Mouse (Mus musculus): ENCODE results near the gene Arhgap15. TPM values are rescaled to one million over a fixed set of nuclear protein-coding genes. Genes with fewer than 3 reads are reported as not detected.

The Arhgap15 gene
- polyA plus RNA-seq, 1 experiment from 2014 or later, result 0.38 TPM

- Histone ChIP-seq H3K36me3 (replicated peaks) (no peaks in the 10 kb centered on the region), H3K27ac (no peak overlapping the region), H3K4me1 (peaks cover 13% of the 10 kb centered on the region), H3K27me3 (no peaks in the 10 kb centered on the region), H3K9me3 (no peaks in the 10 kb centered on the region), H3K4me3 (replicated peaks) (no peak overlapping the region), H3K4me2 (no peak overlapping the region), H3K9ac (no peak overlapping the region)
- WGBS, result 74% methylated on average over 6 of the region's 6 CpGs
- ATAC-seq (ENCODE audit: low FRiP score), result no peak
Measured at GRCm38 (mm10) chr2:44217811-44218210, 469.2 kb downstream of the Arhgap15 start.

- Histone ChIP-seq H3K9ac (no peak overlapping the region), H3K4me1 (peaks cover 13% of the 10 kb centered on the region), H3K4me3 (replicated peaks) (no peak overlapping the region), H3K27me3 (no peaks in the 10 kb centered on the region), H3K27ac (no peak overlapping the region), H3K4me2 (no peak overlapping the region), H3K36me3 (replicated peaks) (no peaks in the 10 kb centered on the region), H3K9me3 (no peaks in the 10 kb centered on the region)
- ATAC-seq (ENCODE audit: low FRiP score), result 0 out of 2 replicates have a peak, but pooled peaks have one; percentile 33
- WGBS, result 10% methylated on average over 8 of the region's 8 CpGs
Measured at GRCm38 (mm10) chr2:44218317-44218716, 469.7 kb downstream of the Arhgap15 start.

DNA sequence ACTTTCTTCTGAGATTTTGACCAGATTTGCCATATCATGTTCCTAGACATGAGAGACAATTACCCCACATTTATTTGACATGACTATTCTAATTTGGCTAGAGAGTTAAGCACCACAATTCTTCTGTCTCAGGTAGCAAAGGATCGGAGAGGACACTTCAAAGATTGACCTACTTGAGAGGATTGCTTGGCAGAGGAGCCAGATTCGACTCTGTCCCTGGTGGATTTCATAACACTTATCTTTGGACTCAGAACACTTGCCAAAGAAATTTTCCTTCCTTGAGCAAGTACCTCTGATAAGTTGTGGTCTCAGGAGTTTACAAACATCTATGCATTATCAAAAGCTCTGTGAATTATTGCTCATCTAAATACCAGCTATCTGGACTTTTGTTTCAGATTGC is 473.1 kb downstream of the Arhgap15 start:
- no peak overlapping the region for H3K4me2 ChIP-seq
- H3K36me3 ChIP-seq (replicated peaks), result no peaks in the 10 kb centered on the region
- H3K27me3 ChIP-seq, result no peaks in the 10 kb centered on the region
- 67% methylated on average over 2 of the region's 2 CpGs for WGBS
- no peak overlapping the region for H3K27ac ChIP-seq
- no peaks in the 10 kb centered on the region for H3K9me3 ChIP-seq
- no peak for ATAC-seq (ENCODE audit: low FRiP score)
- H3K4me3 ChIP-seq (replicated peaks), result no peak overlapping the region
- H3K4me1 ChIP-seq, result peaks cover 17% of the 10 kb centered on the region
- no peak overlapping the region for H3K9ac ChIP-seq

DNA sequence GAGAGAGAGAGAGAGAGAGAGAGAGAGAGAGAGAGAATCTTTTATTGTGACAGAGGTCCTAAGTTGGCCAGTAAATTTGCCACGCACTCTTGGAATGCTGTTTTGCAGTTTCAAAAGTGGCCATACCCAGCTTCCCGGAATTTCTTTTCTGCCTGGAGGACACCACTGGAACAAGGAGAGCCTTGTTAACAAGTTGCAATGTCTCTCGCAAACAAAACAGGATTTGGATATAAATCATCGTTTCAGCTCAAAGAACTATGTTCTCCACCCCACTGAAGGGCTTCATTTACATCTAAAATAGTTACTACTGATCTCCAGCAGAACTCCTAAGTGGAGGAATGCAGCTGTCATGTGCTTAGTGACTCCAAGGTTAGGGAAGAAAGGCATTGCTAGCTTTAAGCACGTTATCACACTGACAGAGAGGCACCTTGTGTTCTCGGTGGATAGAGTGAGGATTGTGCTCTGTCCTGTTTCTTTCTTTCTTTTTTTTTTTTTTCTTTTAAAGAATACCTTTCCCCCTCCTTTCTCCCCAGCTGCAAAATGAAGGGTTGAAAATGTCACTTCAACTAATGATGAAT is 473.6 kb downstream of the Arhgap15 start:
- Histone ChIP-seq H3K4me3 (replicated peaks) (no peak overlapping the region), H3K27me3 (no peaks in the 10 kb centered on the region), H3K4me1 (peaks cover 17% of the 10 kb centered on the region), H3K27ac (no peak overlapping the region), H3K36me3 (replicated peaks) (no peaks in the 10 kb centered on the region), H3K9ac (no peak overlapping the region), H3K4me2 (no peak overlapping the region), H3K9me3 (no peaks in the 10 kb centered on the region)
- no peak for ATAC-seq (ENCODE audit: low FRiP score)
- WGBS, result 10% methylated on average over 6 of the region's 6 CpGs

- Histone ChIP-seq H3K36me3 (replicated peaks) (no peaks in the 10 kb centered on the region), H3K9me3 (no peaks in the 10 kb centered on the region), H3K4me1 (peaks cover 5% of the 10 kb centered on the region; the same call in 1 of the 2 replicates), H3K27me3 (no peaks in the 10 kb centered on the region), H3K9ac (no peak overlapping the region), H3K4me2 (no peak overlapping the region), H3K27ac (no peak overlapping the region), H3K4me3 (replicated peaks) (no peak overlapping the region)
- ATAC-seq (ENCODE audit: low FRiP score), result no peak
- WGBS, result 24% methylated on average over 1 of the region's 1 CpGs
Measured at GRCm38 (mm10) chr2:44234856-44235255, 486.2 kb downstream of the Arhgap15 start.

DNA sequence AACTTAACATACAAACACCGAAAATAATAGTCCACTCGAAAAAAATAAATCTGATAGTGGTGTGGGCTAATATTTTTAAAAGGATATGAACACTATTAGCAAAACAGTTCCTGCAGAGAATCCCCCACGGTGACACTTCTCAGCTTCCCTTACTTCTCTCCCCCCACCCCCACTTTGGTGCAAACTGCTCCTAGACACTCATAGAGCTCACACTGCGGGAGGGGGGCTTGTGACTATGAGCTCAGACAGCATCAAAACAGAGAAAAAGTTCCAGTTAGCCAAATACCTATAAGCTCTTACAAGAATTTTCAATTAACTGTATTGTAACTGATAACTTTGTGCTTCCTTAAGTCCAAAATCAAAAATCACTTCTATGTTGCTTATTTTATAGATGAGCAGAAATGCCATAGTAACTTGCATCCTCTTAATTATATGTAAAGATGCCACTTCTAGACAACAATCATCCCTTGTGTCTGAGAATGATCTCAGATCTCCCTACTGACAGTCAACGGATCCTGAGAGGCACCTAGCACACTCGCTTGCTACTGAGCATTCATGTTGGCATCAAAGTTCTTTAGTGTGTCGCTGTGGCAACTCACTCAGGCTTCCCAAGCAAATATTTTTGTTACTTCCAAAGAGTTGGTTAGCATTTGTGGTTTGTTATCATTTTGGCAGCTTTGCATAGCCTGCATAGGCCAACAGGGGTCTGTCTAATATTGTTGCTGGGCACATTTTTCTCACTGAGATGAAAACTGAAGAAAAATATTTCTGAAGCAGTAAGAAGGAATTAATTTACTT is 493.2 kb downstream of the Arhgap15 start:
- Histone ChIP-seq H3K36me3 (replicated peaks) (no peaks in the 10 kb centered on the region), H3K27me3 (no peaks in the 10 kb centered on the region), H3K4me1 (peaks cover 13% of the 10 kb centered on the region), H3K9me3 (no peaks in the 10 kb centered on the region), H3K27ac (no peak overlapping the region), H3K4me2 (no peak overlapping the region), H3K4me3 (replicated peaks) (no peak overlapping the region), H3K9ac (no peak overlapping the region)
- ATAC-seq (ENCODE audit: low FRiP score), result no peak
- 50% methylated on average over 7 of the region's 7 CpGs for WGBS

GRCm38 (mm10) chr2:44242628-44243255 is 494.1 kb downstream of the Arhgap15 start:
- Histone ChIP-seq H3K27ac (no peak overlapping the region), H3K27me3 (no peaks in the 10 kb centered on the region), H3K9ac (no peak overlapping the region), H3K4me1 (peaks cover 13% of the 10 kb centered on the region), H3K36me3 (replicated peaks) (no peaks in the 10 kb centered on the region), H3K9me3 (no peaks in the 10 kb centered on the region), H3K4me3 (replicated peaks) (no peak overlapping the region), H3K4me2 (no peak overlapping the region)
- peak; percentile 27; the same call in 1 of the 2 replicates for ATAC-seq (ENCODE audit: low FRiP score)
- 75% methylated on average over 15 of the region's 15 CpGs for WGBS

GRCm38 (mm10) chr2:44255343-44255742 is 506.7 kb downstream of the Arhgap15 start:
- H3K4me1 ChIP-seq, result no peaks in the 10 kb centered on the region
- H3K9ac ChIP-seq, result no peak overlapping the region
- WGBS, result 63% methylated on average over 4 of the region's 4 CpGs
- H3K4me3 ChIP-seq (replicated peaks), result no peak overlapping the region
- no peak for ATAC-seq (ENCODE audit: low FRiP score)
- H3K4me2 ChIP-seq, result no peak overlapping the region
- H3K27ac ChIP-seq, result no peak overlapping the region
- H3K9me3 ChIP-seq, result no peaks in the 10 kb centered on the region
- no peaks in the 10 kb centered on the region for H3K27me3 ChIP-seq
- H3K36me3 ChIP-seq (replicated peaks), result no peaks in the 10 kb centered on the region

GRCm38 (mm10) chr2:44257946-44258345 is 509.3 kb downstream of the Arhgap15 start:
- Histone ChIP-seq H3K9me3 (no peaks in the 10 kb centered on the region), H3K9ac (no peak overlapping the region), H3K4me1 (no peaks in the 10 kb centered on the region), H3K4me2 (no peak overlapping the region), H3K36me3 (replicated peaks) (no peaks in the 10 kb centered on the region), H3K27me3 (no peaks in the 10 kb centered on the region), H3K4me3 (replicated peaks) (no peak overlapping the region), H3K27ac (no peak overlapping the region)
- 82% methylated on average over 2 of the region's 2 CpGs for WGBS
- no peak for ATAC-seq (ENCODE audit: low FRiP score)

DNA sequence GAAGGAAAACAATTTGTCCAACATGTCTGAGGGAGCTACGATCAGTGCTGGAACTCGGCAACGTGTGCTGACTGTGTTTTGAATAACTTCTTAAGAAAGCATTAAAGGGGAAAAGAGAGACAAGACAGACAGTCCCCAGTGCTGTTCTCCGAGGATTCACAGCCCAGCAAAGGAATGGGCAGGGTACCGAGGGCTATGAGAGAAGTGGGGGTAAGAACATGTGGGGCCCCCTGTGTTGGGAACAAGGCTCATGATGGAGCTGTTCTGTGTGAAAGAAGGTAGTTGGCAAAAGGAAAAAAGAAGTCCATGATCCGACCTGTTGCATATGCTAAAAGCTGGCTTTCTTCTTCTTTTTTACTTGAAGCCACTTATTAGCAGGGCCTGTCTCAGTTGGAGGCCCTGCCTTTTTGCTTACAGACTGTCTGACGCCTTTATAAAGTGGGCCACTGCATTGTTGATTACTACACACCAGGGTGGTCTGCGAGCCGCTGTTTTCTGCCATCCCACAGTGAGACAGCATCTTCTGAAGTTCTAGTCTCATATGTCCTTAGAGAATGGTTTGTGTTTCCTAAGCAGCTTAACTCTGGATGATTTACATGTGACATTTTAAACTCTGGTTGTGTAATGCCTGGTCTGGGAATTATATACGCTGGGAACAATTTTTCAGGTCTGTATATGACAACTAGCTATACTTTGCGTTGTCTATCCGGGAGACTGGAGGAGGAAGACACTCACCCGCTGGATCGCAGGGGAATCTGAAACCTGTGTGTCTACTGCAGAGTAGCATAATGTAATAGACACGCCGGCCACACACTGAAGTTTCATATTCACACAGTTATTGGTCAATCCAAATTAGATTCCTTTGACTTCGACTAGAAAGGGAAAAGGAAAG is 523.1 kb downstream of the Arhgap15 start:
- Histone ChIP-seq H3K4me2 (peak overlapping the region; percentile 10; the same call in 1 of the 2 replicates), H3K27me3 (no peaks in the 10 kb centered on the region), H3K9me3 (no peaks in the 10 kb centered on the region), H3K4me1 (peaks cover 11% of the 10 kb centered on the region), H3K27ac (no peak overlapping the region), H3K4me3 (replicated peaks) (no peak overlapping the region), H3K9ac (no peak overlapping the region), H3K36me3 (replicated peaks) (no peaks in the 10 kb centered on the region)
- ATAC-seq (ENCODE audit: low FRiP score), result peak; percentile 63; the same call in 1 of the 2 replicates
- 29% methylated on average over 17 of the region's 17 CpGs for WGBS

GRCm38 (mm10) chr2:44272606-44273005 is 524.0 kb downstream of the Arhgap15 start:
- Histone ChIP-seq H3K4me2 (no peak overlapping the region), H3K9ac (no peak overlapping the region), H3K4me1 (peaks cover 11% of the 10 kb centered on the region), H3K36me3 (replicated peaks) (no peaks in the 10 kb centered on the region), H3K27ac (no peak overlapping the region), H3K9me3 (no peaks in the 10 kb centered on the region), H3K27me3 (no peaks in the 10 kb centered on the region), H3K4me3 (replicated peaks) (no peak overlapping the region)
- WGBS, result 40% methylated on average over 13 of the region's 13 CpGs
- ATAC-seq (ENCODE audit: low FRiP score), result peak; percentile 39; the same call in 1 of the 2 replicates

DNA sequence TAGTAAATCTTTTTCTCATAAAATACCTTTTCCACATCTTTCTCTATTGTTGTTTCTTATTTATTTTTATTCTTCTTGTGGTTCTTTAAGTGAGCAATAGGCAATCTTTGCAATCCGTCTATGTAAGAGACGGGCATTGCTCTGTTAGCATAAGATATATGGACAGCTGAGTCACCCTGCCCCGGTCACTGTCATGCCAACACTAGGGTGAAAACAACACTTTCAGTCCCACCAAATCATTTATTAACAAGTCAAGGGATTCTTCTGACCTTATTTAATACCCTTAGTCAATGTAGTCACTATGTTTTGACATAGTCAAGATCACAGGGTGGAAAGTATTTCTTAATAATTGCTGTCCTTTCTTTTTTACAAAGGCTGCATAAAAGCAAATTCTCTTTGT is 525.8 kb downstream of the Arhgap15 start:
- Histone ChIP-seq H3K4me2 (no peak overlapping the region), H3K9me3 (no peaks in the 10 kb centered on the region), H3K4me3 (replicated peaks) (no peak overlapping the region), H3K36me3 (replicated peaks) (no peaks in the 10 kb centered on the region), H3K4me1 (peaks cover 11% of the 10 kb centered on the region), H3K9ac (no peak overlapping the region), H3K27me3 (no peaks in the 10 kb centered on the region), H3K27ac (no peak overlapping the region)
- 87% methylated on average over 3 of the region's 3 CpGs for WGBS
- no peak for ATAC-seq (ENCODE audit: low FRiP score)
